Mouse (Mus musculus): Measurements from ENCODE around the gene Sema3g.

DNA sequence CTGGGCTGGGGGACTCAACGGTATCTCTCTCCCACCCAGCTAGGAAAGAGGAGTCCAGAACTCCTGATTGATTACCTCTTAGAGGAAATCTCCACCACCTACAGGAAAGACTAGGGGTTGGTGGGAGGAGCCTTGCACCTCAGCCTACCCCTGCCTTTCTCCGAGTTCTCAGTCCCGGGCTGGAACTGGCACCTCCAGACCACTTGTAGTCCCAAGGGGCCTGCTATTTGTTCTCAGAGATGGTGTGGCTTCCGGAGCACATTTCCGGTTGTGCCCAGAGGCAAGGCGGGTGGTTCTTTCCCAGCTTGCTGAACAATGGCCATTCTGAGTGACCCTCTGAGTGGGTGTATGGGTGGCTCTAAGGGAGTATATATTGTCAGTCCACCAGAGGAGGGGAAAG is 10.6 kb downstream of the Sema3g start:
- no peak for TF ChIP-seq CTCF (IDR thresholded peaks at IDR 0.05; ENCODE audit: low read depth, low read length)
- no peak for TF ChIP-seq GATA1 (IDR thresholded peaks at IDR 0.05; ENCODE audit: borderline replicate concordance, low read length)
- no peak for TF ChIP-seq TAL1 (conservative IDR thresholded peaks at IDR 0.05; ENCODE audit: low read depth, low read length)

Measured in G1E (cell line).